Mouse (Mus musculus) left cerebral cortex, adult 18-20 months (tissue): ENCODE measurements around the gene Cyp17a1. TPM values are rescaled to one million over a fixed set of nuclear protein-coding genes. Genes with fewer than 3 reads are reported as not detected.

Experiments used
- DNase-seq, 2 experiments: peaks; one replicate each; pipeline ENCODE4 v3.0.0; 2021 to 2022; ENCODE audit warnings: low spot score in 2 of 2, mixed read lengths in 1 of 2
- total RNA-seq, 2 experiments: library from RNA; stranded (reverse); gene quantifications; 2 replicates each; pipeline ENCODE4 v1.2.3; 2021

Cyp17a1 gene
- total RNA-seq, 2 experiments from 2014 or later, result not detected

DNA sequence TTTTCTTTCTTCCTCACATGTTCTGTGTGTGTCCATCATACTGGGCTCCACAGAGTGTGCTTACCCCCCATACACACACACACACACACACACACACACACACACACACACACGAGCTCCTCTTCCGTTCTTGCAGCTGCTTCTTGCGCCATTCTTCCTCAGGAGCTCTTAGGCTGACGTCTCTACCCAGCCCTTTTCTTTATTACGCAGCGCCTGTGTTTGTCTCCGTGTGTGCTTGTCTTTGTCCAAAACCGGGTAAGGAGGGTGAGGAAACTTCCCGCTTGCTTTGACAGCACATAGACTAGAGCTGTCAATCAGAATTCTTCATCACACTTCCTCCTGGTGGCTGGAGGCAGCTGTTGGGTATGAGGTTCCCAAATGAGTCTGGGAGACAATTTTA, 54.6 kb downstream of the Cyp17a1 start:
- no peak for DNase-seq

GRCm38 (mm10) chr19:46617361-46617760, 55.6 kb downstream of the Cyp17a1 start:
- no peak for DNase-seq

Other genes with a start within 250 kb of the Cyp17a1 start
- 100 to 1,000 TPM; 119 to 120 TPM for gene Trim8, start 171.5 kb downstream of the Cyp17a1 start, total RNA-seq
- gene Arl3, start 100.0 kb downstream of the Cyp17a1 start, total RNA-seq, result 100 to 1,000 TPM; 122 to 128 TPM
- 1 to 10 TPM; 3.5 to 5.6 TPM for gene Sfxn2, start 99.8 kb downstream of the Cyp17a1 start, total RNA-seq
- gene Wbp1l, start 74.1 kb downstream of the Cyp17a1 start, total RNA-seq, result 10 to 100 TPM; 34.9 to 37.9 TPM
- 10 to 100 TPM; 20.7 to 21.6 TPM for gene Borcs7, start 16.7 kb upstream of the Cyp17a1 start, total RNA-seq
- gene As3mt, start 34.3 kb upstream of the Cyp17a1 start, total RNA-seq, result 10 to 100 TPM; 26.2 to 32.0 TPM
- 10 to 100 TPM; 32.6 to 34.2 TPM for gene Cnnm2, start 88.4 kb upstream of the Cyp17a1 start, total RNA-seq